Mouse (Mus musculus): ENCODE measurements around the gene Kyat1.

The Kyat1 gene

DNA sequence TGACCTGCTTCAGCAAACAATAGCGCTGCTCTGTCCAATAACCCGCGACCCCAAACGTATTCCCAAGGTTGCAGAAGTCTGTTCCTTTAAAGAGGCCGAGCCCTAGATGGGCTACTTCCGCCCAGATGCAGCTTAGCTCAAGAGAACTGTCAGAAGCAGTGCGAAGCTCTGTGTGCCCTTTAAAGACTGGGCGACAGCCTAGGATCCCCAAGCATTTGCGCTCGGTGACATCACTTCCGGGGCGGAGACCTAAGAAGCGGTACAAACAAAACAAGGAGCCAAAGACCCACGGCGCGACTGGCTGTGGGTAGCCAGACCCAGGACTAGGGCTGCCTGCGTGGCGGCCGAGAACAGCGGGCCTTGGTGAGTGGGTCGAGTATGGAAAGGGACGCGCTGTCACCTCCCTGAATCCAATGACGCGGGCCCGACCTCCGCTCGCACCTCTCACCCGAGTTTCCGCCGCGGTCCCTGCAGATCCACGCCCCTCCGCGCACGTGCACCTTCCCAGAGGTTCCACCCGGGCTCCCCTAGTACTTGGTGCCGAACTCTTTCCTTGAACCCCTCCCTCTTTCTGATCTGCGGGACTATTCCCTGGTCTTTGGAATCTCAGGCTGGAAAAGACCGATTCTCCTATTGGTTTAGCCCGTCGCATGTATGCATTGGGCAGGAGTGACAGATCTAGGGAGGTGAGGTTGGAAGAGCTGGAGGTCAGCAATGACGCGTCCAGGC is at the start of gene Kyat1:
Gene Kyat1 (minus strand): TSS at position 219 of the 729 bp plus-strand sequence.
- DNase-seq (ENCODE audit: low read depth, low spot score), result peak; percentile 95

DNA sequence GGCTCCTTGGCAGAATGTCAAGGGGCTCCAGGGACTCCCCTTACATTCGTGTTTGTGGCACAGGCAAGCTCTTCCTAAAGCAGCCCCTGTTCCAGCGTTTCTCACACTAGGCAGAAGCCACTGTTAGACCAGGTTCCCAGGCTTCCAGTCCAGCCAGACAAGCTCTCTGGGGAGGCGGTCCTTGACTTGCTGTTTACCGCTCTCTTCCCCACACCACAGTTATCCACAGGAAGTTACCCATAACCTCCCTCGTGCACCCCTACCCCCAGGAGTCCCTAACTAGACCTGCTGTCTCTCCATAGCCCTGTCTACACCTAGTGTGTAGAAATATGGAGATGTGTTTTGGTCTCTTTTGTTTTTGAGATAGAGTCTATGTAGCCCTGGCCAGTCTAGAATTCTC is 48.2 kb upstream of the Kyat1 start:
- peak; percentile 52 for DNase-seq (ENCODE audit: low read depth, low spot score)

DNA sequence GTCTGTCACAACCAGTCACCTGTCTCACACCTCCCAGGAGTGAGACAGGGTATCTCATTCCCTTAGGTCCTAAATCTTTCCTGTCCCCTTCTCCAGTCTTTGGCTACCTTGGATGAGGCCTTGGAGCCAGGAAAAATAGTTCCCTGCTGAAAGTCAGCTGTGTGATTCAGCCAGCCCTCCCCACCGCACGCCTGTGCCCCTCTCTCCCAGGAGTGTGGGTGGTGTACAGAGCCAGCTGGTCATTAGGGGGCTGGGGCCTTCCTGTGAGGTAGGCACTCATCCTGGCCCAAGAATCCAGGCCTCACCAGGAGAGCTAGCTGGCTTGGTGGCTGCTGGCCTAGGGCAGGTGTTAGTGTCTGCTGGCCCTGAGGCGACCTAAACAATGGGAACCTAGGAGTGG is 46.9 kb upstream of the Kyat1 start:
- DNase-seq (ENCODE audit: low read depth, low spot score), result no peak

GRCm38 (mm10) chr2:30251417-30252104 is 45.9 kb upstream of the Kyat1 start:
- DNase-seq (ENCODE audit: low read depth, low spot score), result peak; percentile 90

GRCm38 (mm10) chr2:30250166-30251128 is 44.8 kb upstream of the Kyat1 start:
- no peak for DNase-seq (ENCODE audit: low read depth, low spot score)

DNA sequence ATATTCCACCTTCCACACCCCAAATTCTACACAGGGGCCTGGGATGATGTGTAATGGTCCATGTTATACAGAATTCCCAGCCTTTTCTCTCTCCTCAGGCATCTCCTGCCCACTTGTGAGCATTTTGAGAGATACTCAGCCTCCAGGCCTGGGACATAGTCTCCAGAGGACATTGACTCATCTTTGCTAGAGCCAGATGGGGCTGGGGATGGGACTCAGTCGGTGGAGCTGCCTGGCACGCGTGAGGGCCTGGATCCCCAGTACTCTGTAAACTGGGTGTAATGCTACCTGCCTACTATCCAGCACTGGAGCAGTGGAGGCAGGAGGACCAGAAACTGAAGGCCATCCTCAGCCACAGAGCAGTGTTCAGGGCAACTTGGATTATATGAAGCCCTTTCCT is 43.5 kb upstream of the Kyat1 start:
- DNase-seq (ENCODE audit: low read depth, low spot score), result no peak

DNA sequence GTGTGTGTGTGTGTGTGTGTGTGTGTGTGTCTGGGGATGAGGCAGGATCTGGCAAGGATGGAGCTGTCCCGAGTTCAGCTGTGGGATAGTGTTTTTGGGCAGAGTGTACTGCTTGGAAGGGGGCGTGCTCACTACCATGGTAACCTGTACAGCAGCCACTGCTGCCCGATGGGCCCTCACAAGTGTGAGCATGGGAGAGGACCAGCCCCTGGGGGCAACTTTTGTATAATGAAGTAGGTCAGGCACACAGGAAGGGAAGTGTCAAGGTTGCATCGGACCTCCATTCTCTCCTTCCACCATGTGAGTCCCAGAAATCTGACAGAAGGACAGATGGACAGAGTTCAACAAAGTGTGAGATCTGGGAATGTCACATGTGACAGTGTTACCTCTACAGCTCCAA is 42.0 kb upstream of the Kyat1 start:
- no peak for DNase-seq (ENCODE audit: low read depth, low spot score)

GRCm38 (mm10) chr2:30247036-30247435 is 41.4 kb upstream of the Kyat1 start:
- no peak for DNase-seq (ENCODE audit: low read depth, low spot score)

DNA sequence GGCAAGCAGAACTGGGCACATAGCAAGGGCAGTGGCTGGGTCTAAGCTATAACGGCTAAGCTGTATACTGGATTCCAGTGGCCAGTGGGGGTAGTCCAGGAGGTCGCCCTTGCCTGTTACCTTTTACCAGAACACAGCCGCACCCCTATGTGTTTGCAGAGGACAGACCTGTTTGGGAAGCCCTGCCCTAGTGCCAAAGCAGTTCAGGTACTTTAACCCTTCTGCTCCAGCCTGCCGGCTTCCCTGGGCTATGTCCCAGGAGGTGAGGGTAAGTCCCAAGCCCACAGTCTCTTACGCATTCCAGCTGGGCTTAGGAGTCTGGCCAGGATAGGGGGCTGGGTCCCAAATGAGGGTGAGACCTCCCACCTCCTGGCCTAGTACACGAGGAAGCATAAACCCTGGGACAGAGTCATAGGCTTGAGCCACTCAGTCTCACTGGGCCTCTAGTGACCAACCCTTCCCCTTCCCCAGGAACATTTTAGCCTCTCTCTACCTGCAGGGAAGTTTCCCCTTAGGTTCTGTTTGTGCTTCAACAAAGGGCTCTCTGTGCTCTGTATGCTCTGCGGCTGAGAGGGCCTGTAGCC is 39.0 kb upstream of the Kyat1 start:
- DNase-seq (ENCODE audit: low read depth, low spot score), result no peak

DNA sequence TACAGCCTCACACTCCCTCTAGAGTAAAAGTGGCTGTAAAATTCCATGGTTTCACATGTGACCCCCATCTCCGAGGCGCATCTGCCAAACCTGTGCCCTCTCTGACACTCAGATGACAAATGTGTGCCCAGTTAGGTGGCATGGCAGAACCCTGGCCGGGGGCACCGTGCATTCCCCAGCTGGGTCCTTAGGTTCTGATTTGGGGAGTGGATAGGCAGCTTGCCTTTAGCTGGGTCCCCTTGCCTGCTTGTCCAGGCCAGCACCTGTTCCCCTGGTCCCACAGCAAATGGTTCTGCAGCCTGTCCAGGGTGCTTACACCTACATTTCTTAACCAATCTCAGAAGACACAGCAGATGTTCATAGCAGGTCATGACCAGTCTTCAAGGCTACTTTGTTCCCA is 37.7 kb upstream of the Kyat1 start:
- no peak for DNase-seq (ENCODE audit: low read depth, low spot score)

DNA sequence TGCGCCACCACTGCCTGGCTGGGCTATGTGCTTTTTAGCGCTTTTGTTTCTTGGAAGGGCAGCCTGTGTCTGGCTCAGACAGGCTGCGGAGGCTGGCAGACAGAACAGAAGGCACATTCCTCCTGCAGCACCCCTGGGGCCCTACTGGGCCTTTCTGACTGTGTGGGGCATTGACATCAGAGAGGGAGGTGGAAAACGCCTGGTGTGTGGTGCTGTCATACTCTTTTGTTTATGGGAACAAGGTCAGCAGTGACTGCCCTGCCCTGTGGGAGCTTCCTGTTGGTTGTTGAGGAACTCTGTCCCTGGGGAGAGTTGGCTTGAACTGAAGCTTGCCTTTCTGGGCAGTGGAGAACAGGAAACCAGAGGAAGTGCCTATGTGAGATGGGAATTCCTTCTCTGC is 36.9 kb upstream of the Kyat1 start:
- no peak for DNase-seq (ENCODE audit: low read depth, low spot score)

DNA sequence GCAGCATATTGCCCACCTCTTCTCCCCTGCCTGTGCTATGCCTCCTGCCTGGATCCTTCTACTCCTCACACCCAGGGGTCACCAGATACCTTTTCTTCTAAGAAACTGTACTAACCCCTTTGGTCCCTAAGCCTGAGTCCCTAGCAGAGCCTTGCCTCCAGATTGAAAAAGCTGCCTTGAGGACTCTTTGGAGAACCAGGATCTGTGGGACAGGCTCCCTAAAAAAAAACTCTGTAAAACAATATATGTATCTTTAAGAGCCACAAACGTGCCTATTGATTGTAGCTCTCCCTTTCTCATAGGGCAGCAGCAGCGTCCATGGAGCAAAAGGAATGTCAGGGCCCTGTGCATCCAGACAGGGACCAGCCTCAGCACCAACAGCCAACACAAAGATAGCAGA is 34.6 kb upstream of the Kyat1 start, which contains the start of gene Gm28035:
Gene Gm28035 (plus strand): TSS at position 301 of the 400 bp plus-strand sequence.
- no peak for DNase-seq (ENCODE audit: low read depth, low spot score)

- no peak for DNase-seq (ENCODE audit: low read depth, low spot score)
These were observed 34.1 kb upstream of the Kyat1 start for GRCm38 (mm10) chr2:30239777-30240176.

DNA sequence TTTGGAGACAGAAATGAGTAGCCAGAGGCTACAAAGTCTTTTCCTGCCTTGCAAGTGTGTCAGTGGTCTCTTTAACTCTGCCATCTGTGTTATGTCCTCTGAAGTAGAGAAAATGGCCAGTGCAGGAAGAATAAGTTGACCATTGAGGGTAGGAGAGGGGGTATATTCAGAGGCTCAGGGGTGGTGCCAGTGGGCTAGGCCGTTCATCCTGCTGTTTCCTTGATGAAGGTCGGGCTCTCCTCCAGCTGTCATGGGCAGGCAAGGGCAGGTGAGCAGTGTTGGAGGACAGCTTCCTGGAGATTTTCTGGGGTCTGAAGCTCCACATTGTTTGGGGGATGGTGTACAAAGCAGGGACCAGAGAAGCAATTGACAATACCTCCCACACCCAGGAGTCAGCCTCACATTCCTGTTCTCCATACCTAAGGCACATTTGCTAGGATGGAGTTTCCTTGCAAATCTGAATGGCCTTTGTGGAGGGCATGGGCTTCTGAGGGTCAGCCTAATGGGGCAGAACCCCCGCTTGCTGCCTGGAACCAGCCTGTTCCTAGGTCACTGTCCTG is 33.3 kb upstream of the Kyat1 start:
- no peak for DNase-seq (ENCODE audit: low read depth, low spot score)

DNA sequence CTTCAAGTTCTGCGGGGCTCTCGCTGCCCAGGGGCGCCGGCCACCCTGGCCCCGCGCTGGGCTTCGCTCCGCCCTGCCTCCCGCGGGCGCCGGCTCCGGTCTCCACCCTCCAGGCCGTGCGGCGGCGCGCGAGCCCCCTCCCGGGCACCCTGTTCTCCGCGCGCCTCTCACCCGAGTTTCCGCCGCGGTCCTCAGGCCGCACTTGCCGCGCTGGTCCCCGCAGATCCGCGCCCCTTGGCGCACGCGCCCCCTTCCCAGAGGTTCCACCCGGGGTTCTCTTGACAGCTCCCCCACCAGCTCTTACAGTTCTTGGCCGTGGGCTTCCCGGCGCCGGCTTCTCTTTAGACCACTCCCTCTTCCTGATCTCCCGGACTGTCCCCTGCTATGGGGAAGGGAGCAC is 32.2 kb upstream of the Kyat1 start:
- no peak for DNase-seq (ENCODE audit: low read depth, low spot score)

- DNase-seq (ENCODE audit: low read depth, low spot score), result peak; percentile 99
These were observed 31.7 kb upstream of the Kyat1 start, which contains the start of gene Lrrc8a for GRCm38 (mm10) chr2:30237199-30237880. Gene Lrrc8a (plus strand): TSS chr2:30237715.

DNA sequence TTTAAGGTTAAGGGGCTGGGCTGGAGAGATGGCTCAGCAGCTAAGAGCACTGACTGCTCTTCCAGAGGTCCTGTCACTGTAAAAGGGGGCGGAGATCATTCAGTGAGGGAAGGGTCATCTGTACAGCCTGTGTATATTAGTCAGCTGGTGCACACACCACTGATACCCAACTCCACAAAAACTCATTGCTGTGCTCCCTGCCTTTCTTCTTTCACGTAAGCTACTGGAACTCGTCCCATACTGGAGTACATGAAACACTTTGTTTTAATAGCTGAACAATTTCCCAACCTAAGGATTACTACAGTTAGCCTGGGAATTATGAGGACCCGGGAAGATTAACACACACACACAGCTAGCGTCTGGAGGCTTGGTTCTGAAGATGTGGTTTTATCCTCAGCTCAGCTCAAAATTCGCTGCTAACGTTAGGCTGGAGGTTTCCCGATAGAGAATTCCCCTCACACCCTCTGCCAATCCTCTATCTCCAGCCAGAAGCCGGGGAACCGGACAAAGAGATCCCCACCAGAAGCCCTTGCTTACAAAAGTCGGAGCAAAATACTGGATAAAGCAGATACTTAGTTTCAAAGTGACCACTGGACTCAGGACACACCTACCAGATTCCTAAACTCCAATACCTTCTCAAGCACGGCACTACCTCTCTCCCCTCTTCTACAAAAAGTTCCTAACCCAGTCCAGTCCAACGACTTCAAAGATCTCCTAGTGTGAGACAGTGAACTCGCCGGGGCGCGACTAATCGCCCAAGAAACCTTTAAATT is 31.0 kb upstream of the Kyat1 start:
- DNase-seq (ENCODE audit: low read depth, low spot score), result no peak

- DNase-seq (ENCODE audit: low read depth, low spot score), result peak; percentile 14
These were observed 29.9 kb upstream of the Kyat1 start for GRCm38 (mm10) chr2:30235593-30235992.

DNA sequence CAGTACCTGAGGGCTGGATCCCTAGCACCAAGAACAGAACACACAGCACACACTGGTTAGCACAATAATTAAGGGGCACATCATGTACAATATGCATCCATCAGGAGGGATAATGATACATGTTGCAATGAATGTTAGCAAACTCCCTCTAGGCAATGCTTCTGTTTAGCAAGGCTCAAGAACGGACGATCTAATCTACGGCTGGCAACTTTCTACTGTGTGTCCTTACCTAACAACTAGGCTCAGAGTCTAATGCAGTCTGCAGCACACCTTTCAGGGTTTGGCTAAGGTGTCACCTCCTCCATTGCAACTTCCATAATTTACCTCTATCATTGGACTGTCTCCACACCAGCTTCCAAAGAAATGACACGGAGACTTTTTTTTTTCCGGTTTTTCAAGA is 10.6 kb upstream of the Kyat1 start:
- DNase-seq (ENCODE audit: low read depth, low spot score), result no peak

DNA sequence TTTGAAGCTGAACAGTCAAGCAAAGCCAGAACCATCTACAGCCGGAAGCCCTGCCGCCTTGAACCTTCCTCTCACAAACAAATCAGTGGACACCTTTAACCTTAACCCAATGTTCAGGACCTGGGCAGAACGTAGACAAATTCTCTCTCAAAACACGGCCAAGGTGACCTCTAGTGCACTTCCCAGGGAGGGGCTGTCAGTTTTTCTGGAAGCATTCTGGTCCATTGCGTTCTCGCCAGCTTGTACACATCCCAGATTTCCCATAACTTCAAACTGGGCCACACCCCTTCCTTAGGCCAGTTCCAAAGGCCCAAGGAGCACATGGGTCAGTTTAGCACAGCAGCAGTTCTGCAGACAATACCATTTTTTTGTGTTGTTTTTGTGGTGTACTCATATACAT is 9.8 kb upstream of the Kyat1 start:
- DNase-seq (ENCODE audit: low read depth, low spot score), result no peak
